In genomic region chr10:96616709-96617116, GRCm38 (mm10) we compare ENCODE assay signal across 8 mouse cellular contexts. TPM values are rescaled to one million over a fixed set of nuclear protein-coding genes. Genes with fewer than 3 reads are reported as not detected.
DNase-seq lines count a peak whose midpoint lies in the region; ATAC-seq lines count a peak whose summit lies in the region.

Gene Btg1, plus strand, starts transcription at chr10:96617006.

- peak within 1 kb of the TSS; percentile 97 for H3K4me3 ChIP-seq in hindbrain, embryonic 15.5 days

- no peaks in the 10 kb centered on the region for H3K27me3 ChIP-seq in hindbrain, embryonic 15.5 days

- DNase-seq in T-cell, adult 2 months (ENCODE audit: low spot score): peak; percentile 100
- DNase-seq in cerebellum, postnatal 36 days: peak; percentile 99 to 100
- DNase-seq in frontal cortex, postnatal 36 days (ENCODE audit: low spot score in 2 of 2): peak; percentile 99
- DNase-seq in left cerebral cortex, adult 11 months (ENCODE audit: low spot score): peak; percentile 98
- peak; percentile 100 for DNase-seq in lung, postnatal 4 days
- DNase-seq in retina, postnatal 7 days (ENCODE audit: low read depth, low spot score): peak; percentile 99
- DNase-seq in urinary bladder, adult 2 months (ENCODE audit: low spot score): peak; percentile 99

- peak within 1 kb of the TSS; percentile 99 for H3K9ac ChIP-seq in hindbrain, embryonic 15.5 days

- peaks cover 22% of the 10 kb centered on the region for H3K4me1 ChIP-seq in hindbrain, embryonic 15.5 days (replicated peaks)

- under 1% methylated on average over 37 of the region's 37 CpGs for WGBS in hindbrain, embryonic 15.5 days

- H3K27ac ChIP-seq in hindbrain, embryonic 15.5 days (replicated peaks): peak within 1 kb of the TSS; percentile 96

- H3K9me3 ChIP-seq in hindbrain, embryonic 15.5 days: no peaks in the 10 kb centered on the region

- peak within 1 kb of the TSS; percentile 60 for H3K4me2 ChIP-seq in hindbrain, embryonic 15.5 days

- H3K36me3 ChIP-seq in hindbrain, embryonic 15.5 days: 0 out of 2 replicates have a peak, but pooled peaks cover 7% of the 10 kb centered on the region

- ATAC-seq in hindbrain, embryonic 15.5 days (ENCODE audit: low FRiP score, low read depth): peak; percentile 98

RNA-seq across cellular contexts. Expression of gene Btg1, which starts in this region (rescaled TPM):
- 40.7 and 43.2 TPM in 2 replicates for polyA plus RNA-seq in hindbrain, embryonic 15.5 days (2015; fragmentation: Nextera tagmentation; extraction: Ambion mirVana)
- polyA plus RNA-seq in urinary bladder, adult 2 months (2012; rRNA removed): 62.9 and 72.6 TPM in 2 replicates

Comparison
In these comparisons a context has a peak if more than half of its experiments do, and no peak if none do; other contexts are left out.
1. Peak in every context shown above with its lines: DNase-seq, ATAC-seq, H3K4me3 ChIP-seq and H3K27ac ChIP-seq.